Mouse (Mus musculus) small intestine, adult 2 months (tissue): Measurements from ENCODE around the gene Lrrc49.

Experiments
- CTCF ChIP-seq: fragments of 200-500 bp; IDR thresholded peaks from 2 replicates; pipeline ENCODE4 v1.5.1; 2012; ENCODE audit warnings: low read depth, mild to moderate bottlenecking, control low read depth, inconsistent platforms, low read length, moderate library complexity, mixed read lengths; ENCODE audit not compliant: insufficient replicate concordance, insufficient read length; ENCODE audit errors: extremely low read depth
- POLR2A ChIP-seq: fragments of 200-500 bp; IDR thresholded peaks from 2 replicates; pipeline ENCODE4 v1.6.1; 2012; ENCODE audit warnings: low read depth, mild to moderate bottlenecking, control low read depth, inconsistent platforms, low read length, moderate library complexity

DNA sequence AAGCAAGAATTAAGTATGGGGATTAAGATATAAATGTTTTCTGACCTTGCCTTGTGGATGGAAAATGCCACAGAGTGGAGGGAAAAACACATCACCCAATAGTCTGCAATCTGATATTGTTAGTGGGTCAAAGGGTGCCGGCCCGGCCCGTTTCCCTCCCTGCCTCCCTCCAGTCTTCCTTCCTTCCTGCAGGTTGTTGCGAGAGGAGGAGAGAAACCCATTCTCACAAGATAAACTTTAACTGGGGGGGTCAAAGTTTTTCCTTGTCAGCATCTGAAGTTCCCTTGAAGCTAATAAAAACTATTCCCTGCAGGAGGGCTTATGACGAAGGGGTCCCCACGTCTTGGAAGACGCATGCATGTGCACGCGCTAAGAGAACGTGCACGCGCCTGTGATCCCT is 157.6 kb downstream of the Lrrc49 start:
- TF ChIP-seq CTCF (no peak), POLR2A (no peak)
